Mouse (Mus musculus) heart, adult 2 months (tissue): Measurements from ENCODE around the gene Mybpc3. TPM values are rescaled to one million over a fixed set of nuclear protein-coding genes. Genes with fewer than 3 reads are reported as not detected.
"Not testable (repeated sequence)": the region's sequence is repeated elsewhere in the genome, so short reads cannot be mapped to it uniquely, and the experiment has no call there.

Source experiments
- DNase-seq, 2 experiments: peaks; one replicate each; pipeline ENCODE4 v3.0.0; 2021
- H3K27ac ChIP-seq: fragments of 200-600 bp; 2 replicates; pipeline ENCODE4 v1.8.1; 2022
- H3K27me3 ChIP-seq: fragments of 200-500 bp; 2 replicates; pipeline ENCODE4 v1.6.1; 2012; ENCODE audit warnings: mild to moderate bottlenecking, low read length, inconsistent platforms, mixed read lengths; ENCODE audit not compliant: control insufficient read depth, insufficient read depth
- H3K36me3 ChIP-seq: fragments of 200-500 bp; 2 replicates; pipeline ENCODE4 v1.6.1; 2012; ENCODE audit warnings: low read length, inconsistent platforms; ENCODE audit not compliant: control insufficient read depth, insufficient read depth
- H3K4me1 ChIP-seq: fragments of 200-500 bp; 2 replicates; pipeline ENCODE4 v1.6.1; 2011; ENCODE audit warnings: low read length; ENCODE audit not compliant: control insufficient read depth, insufficient read depth
- H3K4me3 ChIP-seq: fragments of 200-600 bp; 2 replicates; pipeline ENCODE4 v1.8.1; 2022
- H3K79me2 ChIP-seq: fragments of 200-500 bp; replicated peaks from 2 replicates; pipeline ENCODE4 v1.6.1; 2012; ENCODE audit warnings: mild to moderate bottlenecking, inconsistent platforms, low read length, moderate library complexity, mixed read lengths; ENCODE audit not compliant: control insufficient read depth, insufficient read depth
- H3K9ac ChIP-seq: fragments of 200-500 bp; 2 replicates; pipeline ENCODE4 v1.6.1; 2012; ENCODE audit warnings: low read depth, mild to moderate bottlenecking, control low read depth, inconsistent platforms, low read length, mixed read lengths
- CTCF ChIP-seq: fragments of 200-600 bp; IDR thresholded peaks from 2 replicates; pipeline ENCODE4 v1.8.1; 2022; ENCODE audit warnings: antibody characterized with exemption, mild to moderate bottlenecking, moderate library complexity
- EP300 ChIP-seq: fragments of 200-500 bp; IDR thresholded peaks from 2 replicates; pipeline ENCODE4 v1.6.1; 2011; ENCODE audit warnings: low read depth, low read length, control low read depth; ENCODE audit not compliant: insufficient read depth
- POLR2A ChIP-seq: fragments of 200-500 bp; IDR thresholded peaks from 2 replicates; pipeline ENCODE4 v1.6.1; 2011; ENCODE audit warnings: mild to moderate bottlenecking, low read depth, low read length, control low read depth; ENCODE audit not compliant: insufficient read depth
- WGBS: fragments of 180-500 bp; shearing (Covaris S2); methylation state at CpG from one replicate; pipeline ENCODE4 v1.1.7; 2018; 5-methylcytosine and 5-hydroxymethylcytosine counted together
- intact Hi-C: fragments of 180-260 bp; cut with DNase I; formaldehyde crosslinking; loops from one replicate; pipeline ENCODE4 v1.15.1; 2025
- polyA plus RNA-seq: library from polyadenylated mRNA; depleted of rRNA; stranded (reverse); fragments of >200 nt; gene quantifications from 2 replicates; pipeline ENCODE4 v1.2.3, GENCODE M21; 2012
- total RNA-seq, 2 experiments: library from RNA; stranded (reverse); gene quantifications; 2 replicates each; pipeline ENCODE4 v1.2.3; 2021

Mybpc3 gene
- total and polyA plus RNA-seq, 3 experiments: 1,229 to 1,417 (median 1,378) TPM

- Histone ChIP-seq H3K9ac (no peak overlapping the region), H3K36me3 (no peaks in the 10 kb centered on the region), H3K79me2 (no peaks in the 10 kb centered on the region), H3K27ac (no peak overlapping the region), H3K27me3 (no peaks in the 10 kb centered on the region; the same call in 1 of the 2 replicates), H3K4me1 (no peaks in the 10 kb centered on the region; the same call in 1 of the 2 replicates), H3K4me3 (no peak overlapping the region)
- WGBS: 81% methylated on average over 6 of the region's 6 CpGs
- intact Hi-C loops: no loop called here
- TF ChIP-seq EP300: no peak
- no peak for TF ChIP-seq POLR2A
- TF ChIP-seq CTCF: no peak
- DNase-seq: no peak
These were observed 7.5 kb upstream of the Mybpc3 start for GRCm38 (mm10) chr2:91110429-91110828.

- H3K79me2 ChIP-seq, H3K4me3 ChIP-seq, intact Hi-C loops, H3K9ac ChIP-seq, DNase-seq, H3K27ac ChIP-seq, H3K36me3 ChIP-seq, H3K27me3 ChIP-seq, H3K4me1 ChIP-seq: not testable (repeated sequence)
- 92% methylated on average over 3 of the region's 3 CpGs for WGBS
These were observed 6.1 kb upstream of the Mybpc3 start for GRCm38 (mm10) chr2:91111832-91112231.

- H3K79me2 ChIP-seq: no peaks in the 10 kb centered on the region
- no peak overlapping the region for H3K27ac ChIP-seq
- TF ChIP-seq POLR2A (no peak), CTCF (no peak), EP300 (no peak)
- DNase-seq: no peak
- no peak overlapping the region for H3K4me3 ChIP-seq
- no peaks in the 10 kb centered on the region; the same call in 1 of the 2 replicates for H3K4me1 ChIP-seq
- no peaks in the 10 kb centered on the region for H3K27me3 ChIP-seq
- 34% methylated on average over 4 of the region's 4 CpGs for WGBS
- H3K9ac ChIP-seq: no peak overlapping the region
- H3K36me3 ChIP-seq: no peaks in the 10 kb centered on the region
- intact Hi-C loops: no loop called here
These were observed 5.5 kb upstream of the Mybpc3 start for GRCm38 (mm10) chr2:91112491-91112890.

DNA sequence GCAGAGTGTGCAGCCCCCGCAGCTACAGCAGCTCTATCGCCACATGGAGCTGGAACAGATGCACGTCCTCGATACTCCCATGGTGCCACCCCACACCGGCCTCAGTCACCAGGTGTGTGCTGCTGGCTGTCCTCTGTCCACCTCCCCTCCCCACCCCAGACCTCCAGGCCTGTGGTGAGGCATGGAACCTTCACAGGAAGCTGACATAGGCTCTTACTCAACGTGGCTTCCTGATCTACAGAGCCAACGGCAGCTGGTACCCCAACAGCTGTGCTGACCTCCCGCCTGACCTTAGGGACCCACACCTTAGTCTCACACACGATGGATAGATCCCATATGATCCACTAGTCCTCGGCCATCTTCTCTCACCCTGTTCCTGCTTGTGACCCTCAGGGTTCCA lies 4.6 kb upstream of the Mybpc3 start:
- no peak overlapping the region for H3K4me3 ChIP-seq
- H3K79me2 ChIP-seq: no peaks in the 10 kb centered on the region
- DNase-seq: no peak
- no peaks in the 10 kb centered on the region for H3K36me3 ChIP-seq
- WGBS: 60% methylated on average over 10 of the region's 10 CpGs
- no peaks in the 10 kb centered on the region; the same call in 1 of the 2 replicates for H3K4me1 ChIP-seq
- no peak overlapping the region for H3K9ac ChIP-seq
- TF ChIP-seq POLR2A (no peak), CTCF (no peak), EP300 (no peak)
- intact Hi-C loops: no loop called here
- H3K27ac ChIP-seq: no peak overlapping the region
- H3K27me3 ChIP-seq: no peaks in the 10 kb centered on the region

- H3K27me3 ChIP-seq: no peaks in the 10 kb centered on the region
- DNase-seq: no peak
- H3K27ac ChIP-seq: no peak overlapping the region
- H3K4me1 ChIP-seq: no peaks in the 10 kb centered on the region; the same call in 1 of the 2 replicates
- TF ChIP-seq POLR2A (no peak), EP300 (no peak), CTCF (no peak)
- H3K36me3 ChIP-seq: no peaks in the 10 kb centered on the region
- H3K79me2 ChIP-seq: no peaks in the 10 kb centered on the region
- WGBS: 76% methylated on average over 6 of the region's 6 CpGs
- no peak overlapping the region for H3K4me3 ChIP-seq
- intact Hi-C loops: loop anchor here (2.0 kb wide), 1 partner anchor 367 kb away; no protein-coding TSS in a partner anchor
- H3K9ac ChIP-seq: no peak overlapping the region
These were observed 4.1 kb upstream of the Mybpc3 start for GRCm38 (mm10) chr2:91113852-91114251.

DNA sequence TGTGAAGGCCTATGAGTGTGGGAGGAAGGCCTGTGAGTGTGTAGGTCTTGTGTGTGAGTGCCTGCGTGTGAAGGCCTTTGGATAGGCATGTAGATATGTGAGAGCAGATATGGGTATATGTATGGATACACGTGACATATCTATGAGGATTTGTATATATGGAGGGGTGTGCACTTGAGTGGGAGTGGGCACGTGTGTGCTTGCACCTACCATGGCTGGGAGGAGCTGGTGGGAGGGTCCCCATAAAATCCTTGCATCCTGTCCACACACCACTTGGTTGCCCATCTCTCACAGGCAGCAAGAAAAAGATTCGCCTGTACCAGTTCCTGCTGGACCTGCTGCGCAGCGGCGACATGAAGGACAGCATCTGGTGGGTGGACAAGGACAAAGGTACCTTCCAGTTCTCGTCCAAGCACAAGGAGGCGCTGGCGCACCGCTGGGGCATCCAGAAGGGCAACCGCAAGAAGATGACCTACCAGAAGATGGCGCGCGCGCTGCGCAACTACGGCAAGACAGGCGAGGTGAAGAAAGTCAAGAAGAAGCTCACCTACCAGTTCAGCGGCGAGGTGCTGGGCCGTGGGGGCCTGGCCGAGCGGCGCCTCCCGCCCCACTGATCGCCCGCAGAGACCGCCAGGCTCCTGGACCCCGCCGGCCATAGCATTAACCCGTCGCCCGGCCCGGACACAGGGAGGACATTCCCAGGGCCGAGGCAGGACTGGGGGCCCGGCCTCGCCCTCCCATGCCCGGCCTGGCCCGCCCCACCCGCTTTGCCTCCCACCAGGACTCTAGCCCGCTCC lies 3.0 kb upstream of the Mybpc3 start:
- Histone ChIP-seq H3K4me3 (peak overlapping the region; percentile 45), H3K79me2 (no peaks in the 10 kb centered on the region), H3K9ac (peak overlapping the region; percentile 72), H3K4me1 (no peaks in the 10 kb centered on the region; the same call in 1 of the 2 replicates), H3K27me3 (no peaks in the 10 kb centered on the region), H3K36me3 (no peaks in the 10 kb centered on the region), H3K27ac (peak overlapping the region; percentile 75)
- WGBS: 11% methylated on average over 42 of the region's 42 CpGs
- TF ChIP-seq CTCF (no peak; the same call in 1 of the 2 replicates), EP300 (peak; percentile 99), POLR2A (peak; percentile 34; the same call in 1 of the 2 replicates)
- intact Hi-C loops: loop anchor here (1.0 to 5.0 kb wide), 6 partner anchors 79 to 366 kb away; partner anchors contain the start of gene Pacsin3
- DNase-seq: peak; percentile 93 to 96
